Mouse (Mus musculus) midbrain, embryonic 15.5 days (tissue): Measurements from ENCODE around the gene Sec24c. TPM values are rescaled to one million over a fixed set of nuclear protein-coding genes. Genes with fewer than 3 reads are reported as not detected.

Source experiments
- ATAC-seq: fragments of 200-750 bp; cut with Nextera tagmentation; replicated peaks from 2 replicates; pipeline ENCODE4 v1.8.0; 2017; ENCODE audit warnings: moderate TSS enrichment
- H3K27ac ChIP-seq: fragments of 300-500 bp; sonication (generic); 2 replicates; pipeline ENCODE4 v1.5.1; 2015; ENCODE audit warnings: mild to moderate bottlenecking, inconsistent platforms
- H3K27me3 ChIP-seq: fragments of 300-500 bp; sonication (generic); replicated peaks from 2 replicates; pipeline ENCODE4 v1.6.1; 2015; ENCODE audit warnings: inconsistent platforms
- H3K36me3 ChIP-seq: fragments of 300-500 bp; sonication (generic); replicated peaks from 2 replicates; pipeline ENCODE4 v1.6.1; 2015; ENCODE audit warnings: inconsistent platforms
- H3K4me1 ChIP-seq: fragments of 300-500 bp; sonication (generic); 2 replicates; pipeline ENCODE4 v1.6.1; 2015; ENCODE audit warnings: inconsistent platforms
- H3K4me2 ChIP-seq: fragments of 300-500 bp; sonication (generic); 2 replicates; pipeline ENCODE4 v1.6.1; 2015; ENCODE audit warnings: inconsistent platforms, mild to moderate bottlenecking, moderate library complexity
- H3K4me3 ChIP-seq: fragments of 300-500 bp; sonication (generic); 2 replicates; pipeline ENCODE4 v1.5.1; 2015; ENCODE audit warnings: mild to moderate bottlenecking, inconsistent platforms
- H3K9ac ChIP-seq: fragments of 300-500 bp; sonication (generic); 2 replicates; pipeline ENCODE4 v1.6.1; 2015; ENCODE audit warnings: mild to moderate bottlenecking, inconsistent platforms
- H3K9me3 ChIP-seq: fragments of 300-500 bp; sonication (generic); 2 replicates; pipeline ENCODE4 v1.6.1; 2016; ENCODE audit warnings: inconsistent platforms
- WGBS: fragments of 180-500 bp; shearing (Covaris S2); methylation state at CpG from one replicate; pipeline ENCODE4 v1.1.7; 2015; ENCODE audit warnings: mixed read lengths; 5-methylcytosine and 5-hydroxymethylcytosine counted together
- polyA plus RNA-seq: library from polyadenylated mRNA; unstranded; fragments of >200 nt; fragmentation: Nextera tagmentation; extraction: Ambion mirVana; gene quantifications from 2 replicates; pipeline ENCODE4 v1.2.1, GENCODE M21; 2015

Sec24c gene
- polyA plus RNA-seq, 1 experiment from 2014 or later, result 101 TPM

DNA sequence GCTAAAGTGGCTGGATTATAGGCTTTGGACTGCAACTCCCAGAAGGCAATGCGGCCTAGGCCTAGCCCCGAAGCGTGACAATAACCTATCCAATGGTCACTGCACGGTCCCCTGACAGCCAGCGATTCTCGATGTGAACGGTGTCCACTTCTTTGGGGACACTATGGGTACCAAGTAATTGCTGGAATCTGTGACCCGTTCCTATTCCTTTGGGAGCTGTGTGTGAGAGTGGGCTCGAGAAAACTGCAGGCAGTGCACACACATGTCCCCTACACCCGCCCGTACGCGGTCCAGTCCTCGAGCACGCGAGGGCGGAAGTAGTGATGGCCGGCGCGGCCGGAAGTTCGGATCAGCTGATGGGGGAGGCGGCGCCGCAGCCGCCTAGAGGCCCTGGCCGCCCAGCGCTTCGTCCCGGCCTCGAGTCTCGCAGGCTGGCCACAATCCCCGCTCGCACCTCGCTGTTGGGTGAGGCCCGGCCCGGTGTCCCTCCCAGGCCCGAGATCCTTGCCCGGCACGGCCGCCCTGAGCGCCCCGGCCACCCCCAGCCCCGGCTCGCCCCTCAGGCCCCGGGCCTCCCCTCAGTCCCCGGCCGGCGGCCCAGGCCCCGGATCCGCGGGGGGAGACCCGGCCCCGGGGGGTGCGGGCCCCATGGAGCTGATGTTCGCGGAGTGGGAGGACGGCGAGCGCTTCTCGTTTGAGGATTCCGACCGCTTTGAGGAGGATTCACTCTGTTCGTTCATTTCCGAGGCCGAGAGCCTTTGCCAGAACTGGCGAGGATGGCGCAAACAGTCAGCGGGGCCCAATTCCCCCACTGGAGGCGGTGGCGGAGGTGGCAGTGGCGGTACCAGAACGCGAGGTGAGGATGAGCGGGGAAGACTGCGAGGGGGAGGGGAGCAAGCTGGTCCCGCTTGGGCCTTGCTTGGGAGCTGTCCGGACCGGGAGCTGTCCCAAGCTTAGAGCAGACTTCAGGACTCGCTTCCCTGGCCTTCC is 33.4 kb downstream of the Sec24c start, which contains the start of gene Zswim8:
TSS of gene Zswim8 (plus strand) at position 352 of the 990 bp plus-strand sequence.
- peak within 1 kb of the TSS; percentile 94 for H3K9ac ChIP-seq
- no peaks in the 10 kb centered on the region for H3K27me3 ChIP-seq
- H3K27ac ChIP-seq, result peak within 1 kb of the TSS; percentile 96
- peaks cover 35% of the 10 kb centered on the region for H3K4me1 ChIP-seq
- H3K36me3 ChIP-seq, result peaks cover 16% of the 10 kb centered on the region
- H3K9me3 ChIP-seq, result no peaks in the 10 kb centered on the region
- under 1% methylated on average over 80 of the region's 80 CpGs for WGBS
- H3K4me2 ChIP-seq, result peak within 1 kb of the TSS; percentile 77
- peak within 1 kb of the TSS; percentile 86 for H3K4me3 ChIP-seq
- ATAC-seq, result peak; percentile 95

- 4% methylated on average over 10 of the region's 10 CpGs for WGBS
- Histone ChIP-seq H3K4me1 (peaks cover 35% of the 10 kb centered on the region), H3K4me2 (peak overlapping the region; percentile 77), H3K36me3 (peaks cover 23% of the 10 kb centered on the region), H3K27me3 (no peaks in the 10 kb centered on the region), H3K9ac (peak overlapping the region; percentile 94), H3K27ac (peak overlapping the region; percentile 96; the same call in 1 of the 2 replicates), H3K9me3 (no peaks in the 10 kb centered on the region), H3K4me3 (peak overlapping the region; percentile 86)
- no peak for ATAC-seq
Measured at GRCm38 (mm10) chr14:20708239-20708638, 34.1 kb downstream of the Sec24c start.

GRCm38 (mm10) chr14:20713832-20714231 is 39.7 kb downstream of the Sec24c start:
- no peak overlapping the region for H3K9ac ChIP-seq
- H3K27ac ChIP-seq, result no peak overlapping the region
- WGBS, result 81% methylated on average over 11 of the region's 11 CpGs
- H3K36me3 ChIP-seq, result peaks cover 77% of the 10 kb centered on the region
- no peaks in the 10 kb centered on the region for H3K27me3 ChIP-seq
- H3K4me1 ChIP-seq, result peaks cover 11% of the 10 kb centered on the region
- H3K9me3 ChIP-seq, result no peaks in the 10 kb centered on the region
- no peak for ATAC-seq
- H3K4me3 ChIP-seq, result no peak overlapping the region
- no peak overlapping the region for H3K4me2 ChIP-seq

DNA sequence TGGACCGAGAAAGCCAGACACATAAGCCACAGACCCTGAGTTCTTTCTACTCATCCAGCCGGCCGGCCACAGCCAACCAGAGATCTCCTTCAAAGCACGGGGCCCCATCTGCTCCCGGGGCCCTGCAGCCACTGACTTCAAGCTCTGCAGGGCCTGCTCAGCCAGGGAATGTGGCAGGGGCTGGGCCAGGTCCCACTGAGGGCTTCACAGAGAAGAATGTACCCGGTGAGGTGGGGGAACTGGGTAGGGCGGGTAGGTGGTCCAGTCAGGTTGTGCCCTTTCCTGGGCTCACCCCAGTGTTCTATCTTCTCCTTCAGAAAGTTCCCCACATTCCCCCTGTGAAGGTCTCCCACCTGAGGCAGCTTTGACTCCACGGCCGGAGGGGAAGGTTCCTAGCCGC is 44.3 kb downstream of the Sec24c start:
- H3K9ac ChIP-seq, result no peak overlapping the region
- no peak for ATAC-seq
- no peak overlapping the region for H3K4me2 ChIP-seq
- no peaks in the 10 kb centered on the region for H3K27me3 ChIP-seq
- H3K36me3 ChIP-seq, result peaks cover 94% of the 10 kb centered on the region
- H3K4me1 ChIP-seq, result no peaks in the 10 kb centered on the region
- WGBS, result 93% methylated on average over 10 of the region's 10 CpGs
- no peak overlapping the region for H3K27ac ChIP-seq
- no peaks in the 10 kb centered on the region for H3K9me3 ChIP-seq
- H3K4me3 ChIP-seq, result no peak overlapping the region

DNA sequence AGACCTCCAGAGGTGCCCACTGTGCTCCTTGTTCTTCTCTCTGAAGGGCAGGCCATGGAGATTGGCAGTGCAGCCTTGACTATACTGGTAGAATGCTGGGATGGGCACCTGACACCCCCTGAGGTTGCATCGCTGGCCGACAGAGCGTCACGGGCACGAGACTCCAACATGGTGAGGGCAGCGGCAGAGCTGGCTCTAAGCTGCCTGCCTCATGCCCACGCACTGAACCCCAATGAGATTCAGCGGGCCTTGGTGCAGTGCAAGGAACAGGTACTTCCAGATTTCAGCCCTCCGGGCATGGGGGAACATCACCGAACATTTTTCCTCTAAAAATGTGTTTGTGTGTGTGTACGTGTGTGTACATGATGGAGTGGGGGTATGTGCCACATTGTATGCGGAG is 45.7 kb downstream of the Sec24c start:
- Histone ChIP-seq H3K27ac (no peak overlapping the region), H3K4me2 (no peak overlapping the region)

GRCm38 (mm10) chr14:20721371-20721770 is 47.3 kb downstream of the Sec24c start:
- 0 out of 2 replicates have a peak, but pooled peaks have one; percentile 12 for ATAC-seq
- no peak overlapping the region for H3K9ac ChIP-seq
- no peaks in the 10 kb centered on the region for H3K9me3 ChIP-seq
- no peak overlapping the region for H3K27ac ChIP-seq
- peaks cover 88% of the 10 kb centered on the region for H3K36me3 ChIP-seq
- H3K4me1 ChIP-seq, result no peaks in the 10 kb centered on the region
- no peak overlapping the region for H3K4me3 ChIP-seq
- no peaks in the 10 kb centered on the region for H3K27me3 ChIP-seq
- 94% methylated on average over 4 of the region's 4 CpGs for WGBS
- H3K4me2 ChIP-seq, result no peak overlapping the region

More for the DNA sequence above, 45.7 kb downstream of the Sec24c start:
- H3K4me3 ChIP-seq, result no peak overlapping the region
- peaks cover 91% of the 10 kb centered on the region for H3K36me3 ChIP-seq
- H3K9me3 ChIP-seq, result no peaks in the 10 kb centered on the region
- no peak for ATAC-seq
- 92% methylated on average over 12 of the region's 12 CpGs for WGBS
- H3K4me1 ChIP-seq, result no peaks in the 10 kb centered on the region
- H3K9ac ChIP-seq, result no peak overlapping the region
- no peaks in the 10 kb centered on the region for H3K27me3 ChIP-seq

- no peak overlapping the region for H3K27ac ChIP-seq
- no peak for ATAC-seq
- H3K36me3 ChIP-seq, result peaks cover 83% of the 10 kb centered on the region
- H3K27me3 ChIP-seq, result no peaks in the 10 kb centered on the region
- 90% methylated on average over 12 of the region's 12 CpGs for WGBS
- no peak overlapping the region for H3K4me2 ChIP-seq
- no peak overlapping the region for H3K4me3 ChIP-seq
- no peaks in the 10 kb centered on the region for H3K4me1 ChIP-seq
- H3K9me3 ChIP-seq, result no peaks in the 10 kb centered on the region
- H3K9ac ChIP-seq, result no peak overlapping the region
Measured at GRCm38 (mm10) chr14:20723006-20723405, 48.9 kb downstream of the Sec24c start.

GRCm38 (mm10) chr14:20724043-20724442 is 49.9 kb downstream of the Sec24c start:
- H3K4me3 ChIP-seq, result no peak overlapping the region
- H3K27me3 ChIP-seq, result no peaks in the 10 kb centered on the region
- H3K9ac ChIP-seq, result no peak overlapping the region
- no peaks in the 10 kb centered on the region for H3K9me3 ChIP-seq
- peaks cover 81% of the 10 kb centered on the region for H3K36me3 ChIP-seq
- no peak overlapping the region for H3K4me2 ChIP-seq
- 33% methylated on average over 5 of the region's 5 CpGs for WGBS
- peak; percentile 15; the same call in 1 of the 2 replicates for ATAC-seq
- H3K4me1 ChIP-seq, result no peaks in the 10 kb centered on the region
- no peak overlapping the region for H3K27ac ChIP-seq

- Histone ChIP-seq H3K4me2 (no peak overlapping the region), H3K4me3 (no peak overlapping the region), H3K9me3 (no peaks in the 10 kb centered on the region), H3K9ac (no peak overlapping the region), H3K36me3 (peaks cover 68% of the 10 kb centered on the region), H3K27me3 (no peaks in the 10 kb centered on the region), H3K27ac (no peak overlapping the region), H3K4me1 (no peaks in the 10 kb centered on the region)
- WGBS, result 89% methylated on average over 6 of the region's 6 CpGs
- no peak for ATAC-seq
Measured at GRCm38 (mm10) chr14:20725660-20726339, 51.7 kb downstream of the Sec24c start.

GRCm38 (mm10) chr14:20729871-20730270 is 55.8 kb downstream of the Sec24c start:
- Histone ChIP-seq H3K36me3 (peaks cover 31% of the 10 kb centered on the region), H3K27ac (no peak overlapping the region)
- 91% methylated on average over 9 of the region's 9 CpGs for WGBS

GRCm38 (mm10) chr14:20730853-20731602 is 56.9 kb downstream of the Sec24c start:
- Histone ChIP-seq H3K27me3 (no peaks in the 10 kb centered on the region), H3K9ac (no peak overlapping the region), H3K27ac (no peak overlapping the region), H3K4me3 (no peak overlapping the region), H3K36me3 (peaks cover 23% of the 10 kb centered on the region), H3K4me1 (peaks cover 11% of the 10 kb centered on the region), H3K9me3 (no peaks in the 10 kb centered on the region), H3K4me2 (no peak overlapping the region)
- 94% methylated on average over 9 of the region's 9 CpGs for WGBS
- no peak for ATAC-seq

More at GRCm38 (mm10) chr14:20729871-20730270, 55.8 kb downstream of the Sec24c start:
- H3K9me3 ChIP-seq, result no peaks in the 10 kb centered on the region
- ATAC-seq, result no peak
- H3K27me3 ChIP-seq, result no peaks in the 10 kb centered on the region
- H3K4me2 ChIP-seq, result no peak overlapping the region
- no peak overlapping the region for H3K4me3 ChIP-seq
- peaks cover 11% of the 10 kb centered on the region for H3K4me1 ChIP-seq
- H3K9ac ChIP-seq, result no peak overlapping the region
